Mouse (Mus musculus) embryonic facial prominence, embryonic 13.5 days (tissue): ENCODE results near the gene Tnnt1. TPM values are rescaled to one million over a fixed set of nuclear protein-coding genes. Genes with fewer than 3 reads are reported as not detected.
A peak's percentile ranks its signal among the peaks of the same experiment; 100 is the strongest.

Experiments
- ATAC-seq: fragments of 200-750 bp; cut with Nextera tagmentation; 2 replicates; pipeline ENCODE4 v1.8.0; 2017; ENCODE audit warnings: low read depth; ENCODE audit not compliant: insufficient number of reproducible peaks, insufficient read depth, low FRiP score, low TSS enrichment
- H3K27ac ChIP-seq: fragments of 300-500 bp; sonication (generic); 2 replicates; pipeline ENCODE4 v1.5.1; 2015; ENCODE audit warnings: moderate library complexity, mild to moderate bottlenecking, inconsistent platforms
- H3K27me3 ChIP-seq: fragments of 300-500 bp; sonication (generic); 2 replicates; pipeline ENCODE4 v1.6.1; 2015; ENCODE audit warnings: mild to moderate bottlenecking, inconsistent platforms
- H3K36me3 ChIP-seq: fragments of 300-500 bp; sonication (generic); 2 replicates; pipeline ENCODE4 v1.6.1; 2015; ENCODE audit warnings: mild to moderate bottlenecking, inconsistent platforms
- H3K4me1 ChIP-seq: fragments of 300-500 bp; sonication (generic); 2 replicates; pipeline ENCODE4 v1.6.1; 2015; ENCODE audit warnings: inconsistent platforms
- H3K4me2 ChIP-seq: fragments of 300-500 bp; sonication (generic); 2 replicates; pipeline ENCODE4 v1.6.1; 2015; ENCODE audit warnings: moderate library complexity, mild to moderate bottlenecking, inconsistent platforms
- H3K4me3 ChIP-seq: fragments of 300-500 bp; sonication (generic); 2 replicates; pipeline ENCODE4 v1.5.1; 2015; ENCODE audit warnings: mild to moderate bottlenecking, inconsistent platforms
- H3K9ac ChIP-seq: fragments of 300-500 bp; sonication (generic); 2 replicates; pipeline ENCODE4 v1.6.1; 2015; ENCODE audit warnings: mild to moderate bottlenecking, inconsistent platforms
- H3K9me3 ChIP-seq: fragments of 300-500 bp; sonication (generic); 2 replicates; pipeline ENCODE4 v1.6.1; 2016; ENCODE audit warnings: inconsistent platforms
- WGBS: fragments of 180-500 bp; shearing (Covaris S2); methylation state at CpG from one replicate; pipeline ENCODE4 v1.1.7; 2015; ENCODE audit warnings: mixed read lengths; 5-methylcytosine and 5-hydroxymethylcytosine counted together
- polyA plus RNA-seq: library from polyadenylated mRNA; unstranded; fragments of >200 nt; fragmentation: Nextera tagmentation; extraction: Ambion mirVana; gene quantifications from 2 replicates; pipeline ENCODE4 v1.2.1, GENCODE M21; 2015

The Tnnt1 gene
- polyA plus RNA-seq, 1 experiment from 2014 or later, result 63.3 TPM

- WGBS, result 88% methylated on average over 1 of the region's 1 CpGs
- Histone ChIP-seq H3K27me3 (peaks cover 11% of the 10 kb centered on the region; the same call in 1 of the 2 replicates), H3K9ac (no peak overlapping the region), H3K36me3 (no peaks in the 10 kb centered on the region), H3K27ac (no peak overlapping the region), H3K4me1 (peaks cover 32% of the 10 kb centered on the region), H3K4me2 (no peak overlapping the region), H3K9me3 (no peaks in the 10 kb centered on the region), H3K4me3 (no peak overlapping the region)
- no peak for ATAC-seq
Observed at GRCm38 (mm10) chr7:4518487-4518886, 2.3 kb upstream of the Tnnt1 start.

GRCm38 (mm10) chr7:4515853-4516252 is 329 bp downstream of the Tnnt1 start:
- Histone ChIP-seq H3K27ac (no peak overlapping the region), H3K4me3 (no peak overlapping the region), H3K9ac (no peak overlapping the region), H3K27me3 (0 out of 2 replicates have a peak, but pooled peaks cover 6% of the 10 kb centered on the region), H3K4me1 (peaks cover 28% of the 10 kb centered on the region), H3K36me3 (no peaks in the 10 kb centered on the region), H3K9me3 (no peaks in the 10 kb centered on the region), H3K4me2 (no peak overlapping the region)
- no peak for ATAC-seq
- 55% methylated on average over 6 of the region's 6 CpGs for WGBS

GRCm38 (mm10) chr7:4513829-4514712 is 2.1 kb downstream of the Tnnt1 start:
- ATAC-seq, result peak; percentile 50; the same call in 1 of the 2 replicates

GRCm38 (mm10) chr7:4513236-4513635 is 2.9 kb downstream of the Tnnt1 start:
- H3K36me3 ChIP-seq, result no peaks in the 10 kb centered on the region
- H3K4me2 ChIP-seq, result peak overlapping the region; percentile 14; the same call in 1 of the 2 replicates
- no peaks in the 10 kb centered on the region for H3K27me3 ChIP-seq
- peaks cover 22% of the 10 kb centered on the region for H3K4me1 ChIP-seq
- WGBS, result 23% methylated on average over 13 of the region's 13 CpGs
- no peak overlapping the region for H3K4me3 ChIP-seq
- no peak overlapping the region for H3K9ac ChIP-seq
- H3K27ac ChIP-seq, result peak overlapping the region; percentile 48; the same call in 1 of the 2 replicates
- no peaks in the 10 kb centered on the region for H3K9me3 ChIP-seq
- no peak for ATAC-seq

More at GRCm38 (mm10) chr7:4513829-4514712, 2.1 kb downstream of the Tnnt1 start:
- Histone ChIP-seq H3K9ac (no peak overlapping the region), H3K4me2 (no peak overlapping the region), H3K9me3 (no peaks in the 10 kb centered on the region), H3K4me3 (peak overlapping the region; percentile 0; the same call in 1 of the 2 replicates), H3K36me3 (no peaks in the 10 kb centered on the region), H3K27ac (peak overlapping the region; percentile 48), H3K27me3 (no peaks in the 10 kb centered on the region), H3K4me1 (peaks cover 22% of the 10 kb centered on the region)
- 46% methylated on average over 6 of the region's 6 CpGs for WGBS

GRCm38 (mm10) chr7:4511489-4512224 is 4.5 kb downstream of the Tnnt1 start:
- no peak for ATAC-seq
- Histone ChIP-seq H3K9me3 (no peaks in the 10 kb centered on the region), H3K9ac (no peak overlapping the region), H3K4me2 (no peak overlapping the region), H3K27me3 (no peaks in the 10 kb centered on the region), H3K27ac (no peak overlapping the region), H3K36me3 (no peaks in the 10 kb centered on the region), H3K4me3 (no peak overlapping the region), H3K4me1 (peaks cover 22% of the 10 kb centered on the region)
- WGBS, result 76% methylated on average over 8 of the region's 8 CpGs

GRCm38 (mm10) chr7:4509863-4510608 is 6.1 kb downstream of the Tnnt1 start:
- peak overlapping the region; percentile 30; the same call in 1 of the 2 replicates for H3K4me2 ChIP-seq
- no peaks in the 10 kb centered on the region for H3K36me3 ChIP-seq
- H3K4me3 ChIP-seq, result 0 out of 2 replicates have a peak overlapping the region, but pooled peaks have one; percentile 2
- WGBS, result 11% methylated on average over 24 of the region's 24 CpGs
- H3K27ac ChIP-seq, result no peak overlapping the region
- ATAC-seq, result 0 out of 2 replicates have a peak, but pooled peaks have one; percentile 21
- no peak overlapping the region; the same call in 1 of the 2 replicates for H3K9ac ChIP-seq
- H3K4me1 ChIP-seq, result peaks cover 13% of the 10 kb centered on the region
- H3K27me3 ChIP-seq, result no peaks in the 10 kb centered on the region
- no peaks in the 10 kb centered on the region for H3K9me3 ChIP-seq

GRCm38 (mm10) chr7:4508739-4509116 is 7.5 kb downstream of the Tnnt1 start:
- Histone ChIP-seq H3K4me2 (no peak overlapping the region), H3K4me3 (no peak overlapping the region), H3K4me1 (peaks cover 4% of the 10 kb centered on the region; the same call in 1 of the 2 replicates), H3K27me3 (no peaks in the 10 kb centered on the region), H3K36me3 (no peaks in the 10 kb centered on the region), H3K27ac (no peak overlapping the region), H3K9me3 (no peaks in the 10 kb centered on the region), H3K9ac (no peak overlapping the region)
- WGBS, result 86% methylated on average over 8 of the region's 8 CpGs
- ATAC-seq, result no peak

- no peak overlapping the region for H3K9ac ChIP-seq
- H3K36me3 ChIP-seq, result no peaks in the 10 kb centered on the region
- WGBS, result 84% methylated on average over 32 of the region's 32 CpGs
- H3K4me3 ChIP-seq, result no peak overlapping the region
- H3K4me1 ChIP-seq, result no peaks in the 10 kb centered on the region
- H3K27me3 ChIP-seq, result no peaks in the 10 kb centered on the region
- no peaks in the 10 kb centered on the region for H3K9me3 ChIP-seq
- ATAC-seq, result no peak
- no peak overlapping the region for H3K27ac ChIP-seq
- no peak overlapping the region for H3K4me2 ChIP-seq
Observed at GRCm38 (mm10) chr7:4508062-4508738, 8.0 kb downstream of the Tnnt1 start.

GRCm38 (mm10) chr7:4507220-4507619 is 9.0 kb downstream of the Tnnt1 start:
- no peak overlapping the region for H3K27ac ChIP-seq
- H3K27me3 ChIP-seq, result no peaks in the 10 kb centered on the region
- no peaks in the 10 kb centered on the region for H3K36me3 ChIP-seq
- no peak overlapping the region for H3K4me3 ChIP-seq
- WGBS, result 58% methylated on average over 3 of the region's 4 CpGs
- no peak overlapping the region for H3K9ac ChIP-seq
- ATAC-seq, result no peak
- H3K9me3 ChIP-seq, result no peaks in the 10 kb centered on the region
- peaks cover 3% of the 10 kb centered on the region; the same call in 1 of the 2 replicates for H3K4me1 ChIP-seq
- no peak overlapping the region for H3K4me2 ChIP-seq

- no peaks in the 10 kb centered on the region for H3K9me3 ChIP-seq
- WGBS, result 59% methylated on average over 11 of the region's 11 CpGs
- no peaks in the 10 kb centered on the region for H3K27me3 ChIP-seq
- H3K36me3 ChIP-seq, result no peaks in the 10 kb centered on the region
- H3K4me3 ChIP-seq, result no peak overlapping the region
- peaks cover 14% of the 10 kb centered on the region for H3K4me1 ChIP-seq
- no peak overlapping the region for H3K27ac ChIP-seq
- ATAC-seq, result no peak
- H3K9ac ChIP-seq, result no peak overlapping the region
- no peak overlapping the region for H3K4me2 ChIP-seq
Observed at GRCm38 (mm10) chr7:4504646-4505435, 11.3 kb downstream of the Tnnt1 start.
